Mouse (Mus musculus): Measurements from ENCODE around the gene Snap29. TPM values are rescaled to one million over a fixed set of nuclear protein-coding genes. Genes with fewer than 3 reads are reported as not detected.
A peak's percentile ranks its signal among the peaks of the same experiment; 100 is the strongest.

Snap29 gene
- polyA plus RNA-seq (2012; ENCODE audit: insufficient read depth, insufficient read length, low replicate concordance, missing spikeins), result not detected in 2 replicates

- peak within 1 kb of the TSS; percentile 78 for H3K27ac ChIP-seq (ENCODE audit: insufficient read depth, low read depth, low read length)
- peaks cover 2% of the 10 kb centered on the region; the same call in 1 of the 2 replicates for H3K4me1 ChIP-seq (ENCODE audit: control insufficient read depth, insufficient read depth, low read length)
- under 1% methylated on average over 62 of the region's 69 CpGs for WGBS
- peak; percentile 88 for TF ChIP-seq POLR2A (IDR thresholded peaks at IDR 0.05; ENCODE audit: insufficient read depth, low read depth, low read length)
- TF ChIP-seq CTCF (IDR thresholded peaks at IDR 0.05; ENCODE audit: insufficient read depth, low read depth, low read length), result no peak
- H3K4me3 ChIP-seq (ENCODE audit: insufficient read depth, low read depth, low read length), result peak within 1 kb of the TSS; percentile 85
These were observed at the start of gene Snap29, which contains the start of gene Pi4ka for GRCm38 (mm10) chr16:17405736-17406443. Gene Snap29 (plus strand): TSS chr16:17405986. Gene Pi4ka (minus strand): TSS chr16:17406314.

- Histone ChIP-seq H3K4me1 (ENCODE audit: control insufficient read depth, insufficient read depth, low read length) (no peaks in the 10 kb centered on the region), H3K4me3 (ENCODE audit: insufficient read depth, low read depth, low read length) (no peak overlapping the region), H3K27ac (ENCODE audit: insufficient read depth, low read depth, low read length) (no peak overlapping the region)
- WGBS, result 80% methylated on average over 6 of the region's 6 CpGs
- TF ChIP-seq CTCF (IDR thresholded peaks at IDR 0.05; ENCODE audit: insufficient read depth, low read depth, low read length) (no peak), POLR2A (IDR thresholded peaks at IDR 0.05; ENCODE audit: insufficient read depth, low read depth, low read length) (no peak)
These were observed 49.8 kb upstream of the Snap29 start for GRCm38 (mm10) chr16:17356031-17356430.

- Histone ChIP-seq H3K4me1 (ENCODE audit: control insufficient read depth, insufficient read depth, low read length) (no peaks in the 10 kb centered on the region), H3K4me3 (ENCODE audit: insufficient read depth, low read depth, low read length) (no peak overlapping the region), H3K27ac (ENCODE audit: insufficient read depth, low read depth, low read length) (no peak overlapping the region)
- TF ChIP-seq CTCF (IDR thresholded peaks at IDR 0.05; ENCODE audit: insufficient read depth, low read depth, low read length), result no peak
- 90% methylated on average over 4 of the region's 4 CpGs for WGBS
These were observed 47.0 kb upstream of the Snap29 start for GRCm38 (mm10) chr16:17358787-17359186.

GRCm38 (mm10) chr16:17382306-17382705, 23.5 kb upstream of the Snap29 start:
- Histone ChIP-seq H3K4me3 (ENCODE audit: insufficient read depth, low read depth, low read length) (no peak overlapping the region), H3K4me1 (ENCODE audit: control insufficient read depth, insufficient read depth, low read length) (no peaks in the 10 kb centered on the region), H3K27ac (ENCODE audit: insufficient read depth, low read depth, low read length) (no peak overlapping the region)
- WGBS, result 92% methylated on average over 4 of the region's 4 CpGs
- TF ChIP-seq CTCF (IDR thresholded peaks at IDR 0.05; ENCODE audit: insufficient read depth, low read depth, low read length) (no peak), POLR2A (IDR thresholded peaks at IDR 0.05; ENCODE audit: insufficient read depth, low read depth, low read length) (no peak)

DNA sequence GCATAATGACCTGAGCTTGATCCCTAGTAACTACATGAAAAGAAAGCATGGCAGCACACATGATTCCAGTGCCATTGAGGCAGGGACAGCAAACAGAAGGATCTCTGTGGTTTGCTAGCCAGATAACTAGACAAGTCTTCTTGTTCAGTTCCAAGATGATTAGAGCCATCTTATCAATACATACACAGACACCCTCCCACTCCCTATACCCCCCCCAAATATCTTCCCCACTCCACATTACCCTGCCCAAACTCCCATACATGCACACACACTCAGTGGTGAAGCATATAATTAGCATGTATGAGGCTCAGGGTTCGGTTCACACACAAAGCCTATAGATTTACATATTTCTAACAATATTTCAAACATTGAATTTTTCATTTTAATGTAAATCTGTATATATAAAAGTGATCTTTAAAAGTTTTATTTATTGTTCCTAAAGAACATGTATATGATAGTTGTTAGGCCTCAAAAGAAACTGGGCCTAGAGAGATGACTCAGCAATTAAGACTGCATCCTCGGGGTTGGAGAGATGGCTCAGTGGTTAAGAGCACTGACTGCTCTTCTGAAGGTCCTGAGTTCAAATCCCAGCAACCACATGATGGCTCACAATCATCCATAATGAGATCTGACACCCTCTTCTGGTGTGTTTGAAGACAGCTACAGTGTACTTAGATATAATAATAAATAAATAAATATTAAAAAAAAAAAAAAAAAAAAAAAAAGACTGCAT, 22.0 kb upstream of the Snap29 start:
- no peak overlapping the region for H3K27ac ChIP-seq (ENCODE audit: insufficient read depth, low read depth, low read length)
- 86% methylated on average over 2 of the region's 2 CpGs for WGBS
- H3K4me1 ChIP-seq (ENCODE audit: control insufficient read depth, insufficient read depth, low read length), result no peaks in the 10 kb centered on the region
- TF ChIP-seq CTCF (IDR thresholded peaks at IDR 0.05; ENCODE audit: insufficient read depth, low read depth, low read length) (no peak), POLR2A (IDR thresholded peaks at IDR 0.05; ENCODE audit: insufficient read depth, low read depth, low read length) (no peak)
- H3K4me3 ChIP-seq (ENCODE audit: insufficient read depth, low read depth, low read length), result no peak overlapping the region

DNA sequence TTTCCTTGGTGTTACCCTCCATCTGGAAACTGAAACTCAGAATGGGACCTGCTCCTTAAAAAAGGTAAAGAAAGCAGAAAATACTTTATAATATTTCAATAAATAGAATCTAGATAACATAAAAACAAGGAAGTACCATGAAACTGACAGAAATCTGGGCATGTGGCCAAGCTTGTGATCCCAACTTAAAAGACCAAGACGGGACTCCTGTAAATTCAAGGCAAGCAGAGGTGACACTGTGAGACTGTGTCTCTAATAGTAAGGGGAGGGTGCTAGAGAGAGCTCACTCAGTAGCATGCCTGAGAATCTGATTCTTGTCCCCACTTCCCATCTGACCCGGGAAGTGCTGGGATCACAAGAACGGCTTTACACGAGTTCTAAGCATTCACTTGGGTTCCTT, 13.0 kb upstream of the Snap29 start:
- Histone ChIP-seq H3K4me3 (ENCODE audit: insufficient read depth, low read depth, low read length) (no peak overlapping the region), H3K4me1 (ENCODE audit: control insufficient read depth, insufficient read depth, low read length) (no peaks in the 10 kb centered on the region), H3K27ac (ENCODE audit: insufficient read depth, low read depth, low read length) (no peak overlapping the region)
- WGBS, result 50% methylated on average over 4 of the region's 4 CpGs
- TF ChIP-seq POLR2A (IDR thresholded peaks at IDR 0.05; ENCODE audit: insufficient read depth, low read depth, low read length), result no peak
- TF ChIP-seq CTCF (IDR thresholded peaks at IDR 0.05; ENCODE audit: insufficient read depth, low read depth, low read length), result no peak

DNA sequence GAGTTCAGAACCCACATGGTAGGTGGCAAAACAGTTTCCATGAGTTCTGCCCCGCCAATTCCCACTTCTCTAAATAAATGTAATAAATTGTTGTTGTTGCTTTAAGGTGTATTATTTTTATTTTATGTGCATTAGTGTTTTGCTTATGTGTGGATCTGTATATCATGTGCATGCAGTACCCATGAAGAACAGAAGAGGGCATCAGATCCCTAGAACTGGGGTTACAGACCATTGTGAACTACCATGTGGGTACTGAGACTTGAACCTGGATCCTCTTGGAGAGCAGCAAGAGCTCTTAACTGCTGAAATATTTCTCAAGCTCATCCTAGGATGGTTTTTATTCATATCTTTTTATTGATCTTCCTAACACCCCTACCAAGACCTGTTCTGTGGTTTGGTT, 2.9 kb upstream of the Snap29 start:
- 84% methylated on average over 1 of the region's 1 CpGs for WGBS
- Histone ChIP-seq H3K4me3 (ENCODE audit: insufficient read depth, low read depth, low read length) (no peak overlapping the region), H3K27ac (ENCODE audit: insufficient read depth, low read depth, low read length) (no peak overlapping the region), H3K4me1 (ENCODE audit: control insufficient read depth, insufficient read depth, low read length) (0 out of 2 replicates have a peak, but pooled peaks cover 2% of the 10 kb centered on the region)
- TF ChIP-seq POLR2A (IDR thresholded peaks at IDR 0.05; ENCODE audit: insufficient read depth, low read depth, low read length) (no peak), CTCF (IDR thresholded peaks at IDR 0.05; ENCODE audit: insufficient read depth, low read depth, low read length) (no peak)

DNA sequence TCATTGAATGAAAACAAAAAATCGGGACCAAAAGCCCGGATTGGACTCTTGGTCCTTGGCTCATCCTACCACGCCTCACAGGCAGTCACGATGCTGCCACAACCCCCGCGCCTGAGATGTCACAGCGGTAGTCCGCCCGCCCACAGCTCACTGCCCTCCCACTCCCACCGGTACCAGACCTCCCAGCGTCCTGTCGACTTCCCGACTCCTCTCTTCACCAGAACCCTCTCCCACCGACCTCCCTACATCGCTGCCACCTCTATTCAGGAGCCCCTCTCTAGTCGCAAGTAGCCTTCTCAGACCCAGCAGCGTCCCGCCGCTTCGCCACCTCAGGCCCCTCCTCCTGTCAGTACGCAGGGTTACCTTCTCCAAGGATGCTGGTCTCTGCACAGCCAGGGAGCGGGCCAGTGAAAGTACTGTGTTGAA, 502 bp upstream of the Snap29 start:
- Histone ChIP-seq H3K27ac (ENCODE audit: insufficient read depth, low read depth, low read length) (peak overlapping the region; percentile 78), H3K4me3 (ENCODE audit: insufficient read depth, low read depth, low read length) (peak overlapping the region; percentile 85), H3K4me1 (ENCODE audit: control insufficient read depth, insufficient read depth, low read length) (peaks cover 2% of the 10 kb centered on the region; the same call in 1 of the 2 replicates)
- under 1% methylated on average over 22 of the region's 22 CpGs for WGBS
- TF ChIP-seq POLR2A (IDR thresholded peaks at IDR 0.05; ENCODE audit: insufficient read depth, low read depth, low read length) (no peak), CTCF (IDR thresholded peaks at IDR 0.05; ENCODE audit: insufficient read depth, low read depth, low read length) (no peak)
